Mouse (Mus musculus) limb, embryonic 10.5 days (tissue): ENCODE results near the gene Hagh. TPM values are rescaled to one million over a fixed set of nuclear protein-coding genes. Genes with fewer than 3 reads are reported as not detected.

Experiments
- DNase-seq: peaks from one replicate; pipeline ENCODE4 v3.0.0-alpha.2; 2017; ENCODE audit warnings: low spot score
- H3K27ac ChIP-seq: fragments of 300-500 bp; sonication (generic); 2 replicates; pipeline ENCODE4 v1.5.1; 2016; ENCODE audit warnings: mild to moderate bottlenecking
- H3K27me3 ChIP-seq: fragments of 300-500 bp; sonication (generic); 2 replicates; pipeline ENCODE4 v1.6.1; 2016; ENCODE audit warnings: low read depth, mild to moderate bottlenecking; ENCODE audit not compliant: poor library complexity, severe bottlenecking
- H3K36me3 ChIP-seq: fragments of 300-500 bp; sonication (generic); 2 replicates; pipeline ENCODE4 v1.6.1; 2016; ENCODE audit warnings: mild to moderate bottlenecking, moderate library complexity
- H3K4me1 ChIP-seq: fragments of 300-500 bp; sonication (generic); 2 replicates; pipeline ENCODE4 v1.6.1; 2016
- H3K4me3 ChIP-seq: fragments of 300-500 bp; sonication (generic); 2 replicates; pipeline ENCODE4 v1.5.1; 2016; ENCODE audit warnings: mild to moderate bottlenecking, moderate library complexity
- H3K9me3 ChIP-seq: fragments of 300-500 bp; sonication (generic); replicated peaks from 2 replicates; pipeline ENCODE4 v1.6.1; 2016; ENCODE audit warnings: mild to moderate bottlenecking
- WGBS: fragments of 180-500 bp; shearing (Covaris S2); methylation state at CpG from one replicate; pipeline ENCODE4 v1.1.7; 2016; 5-methylcytosine and 5-hydroxymethylcytosine counted together
- polyA plus RNA-seq: library from polyadenylated mRNA; unstranded; fragments of >200 nt; fragmentation: Nextera tagmentation; extraction: Ambion mirVana; gene quantifications from 2 replicates; pipeline ENCODE4 v1.2.1, GENCODE M21; 2016

Gene Hagh
- polyA plus RNA-seq, 1 experiment from 2014 or later, result 28.0 TPM

GRCm38 (mm10) chr17:24902671-24903474 is 62.9 kb downstream of the Hagh start:
- no peak for DNase-seq
- WGBS, result 68% methylated on average over 9 of the region's 9 CpGs

DNA sequence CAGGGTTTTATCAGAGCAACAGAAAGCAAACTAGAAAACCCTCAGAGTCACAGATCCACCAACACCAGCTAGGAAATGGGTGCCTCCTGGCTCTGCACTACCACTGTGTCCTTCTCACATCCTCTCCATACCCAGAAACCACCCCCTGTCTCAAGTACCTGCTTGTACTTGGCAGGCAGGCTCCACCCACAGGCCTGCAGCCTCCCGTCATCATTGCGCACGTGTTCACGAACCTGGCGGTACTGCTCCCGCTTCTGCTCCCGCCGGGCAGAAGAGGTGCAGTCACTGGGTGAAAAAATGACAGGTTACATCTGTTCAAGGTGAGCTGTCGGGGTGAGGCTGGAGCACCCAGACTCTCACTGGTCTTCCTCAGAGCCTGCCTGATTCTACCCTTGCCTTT is 63.8 kb downstream of the Hagh start:
- Histone ChIP-seq H3K9me3 (no peaks in the 10 kb centered on the region), H3K27me3 (no peaks in the 10 kb centered on the region), H3K4me3 (no peak overlapping the region), H3K36me3 (peaks cover 100% of the 10 kb centered on the region), H3K27ac (no peak overlapping the region), H3K4me1 (no peaks in the 10 kb centered on the region)
- WGBS, result 93% methylated on average over 9 of the region's 9 CpGs
- no peak for DNase-seq

More at GRCm38 (mm10) chr17:24902671-24903474, 62.9 kb downstream of the Hagh start:
- no peaks in the 10 kb centered on the region for H3K27me3 ChIP-seq
- no peaks in the 10 kb centered on the region for H3K9me3 ChIP-seq
- no peak overlapping the region for H3K4me3 ChIP-seq
- H3K4me1 ChIP-seq, result no peaks in the 10 kb centered on the region
- H3K36me3 ChIP-seq, result peaks cover 100% of the 10 kb centered on the region
- no peak overlapping the region for H3K27ac ChIP-seq

GRCm38 (mm10) chr17:24907591-24907990 is 67.6 kb downstream of the Hagh start:
- no peaks in the 10 kb centered on the region for H3K27me3 ChIP-seq
- 100% methylated on average over 2 of the region's 2 CpGs for WGBS
- no peak overlapping the region for H3K27ac ChIP-seq
- no peaks in the 10 kb centered on the region for H3K9me3 ChIP-seq
- H3K4me3 ChIP-seq, result no peak overlapping the region
- peaks cover 100% of the 10 kb centered on the region for H3K36me3 ChIP-seq
- H3K4me1 ChIP-seq, result no peaks in the 10 kb centered on the region
- DNase-seq, result no peak

- Histone ChIP-seq H3K36me3 (peaks cover 99% of the 10 kb centered on the region), H3K27me3 (no peaks in the 10 kb centered on the region), H3K27ac (no peak overlapping the region), H3K9me3 (no peaks in the 10 kb centered on the region), H3K4me1 (no peaks in the 10 kb centered on the region), H3K4me3 (no peak overlapping the region)
- no peak for DNase-seq
Observed at GRCm38 (mm10) chr17:24913984-24914383, 74.0 kb downstream of the Hagh start.

Other genes with a start within 250 kb of the Hagh start
- gene Tsc2, start 207.5 kb upstream of the Hagh start, polyA plus RNA-seq, result 63.2 and 79.5 TPM in 2 replicates
- 27.5 and 31.2 TPM in 2 replicates for gene Nthl1, start 207.5 kb upstream of the Hagh start, polyA plus RNA-seq
- 47.2 and 57.1 TPM in 2 replicates for gene Slc9a3r2, start 189.8 kb upstream of the Hagh start, polyA plus RNA-seq
- 0.88 and 1.1 TPM in 2 replicates for gene Npw, start 181.7 kb upstream of the Hagh start, polyA plus RNA-seq
- 34.5 and 36.7 TPM in 2 replicates for gene Zfp598, start 170.5 kb upstream of the Hagh start, polyA plus RNA-seq
- gene Syngr3, start 150.2 kb upstream of the Hagh start, polyA plus RNA-seq, result 5.2 and 7.0 TPM in 2 replicates
- 52.9 and 61.2 TPM in 2 replicates for gene Gfer, start 144.0 kb upstream of the Hagh start, polyA plus RNA-seq
- gene Noxo1, start 143.9 kb upstream of the Hagh start, polyA plus RNA-seq, result 0.59 and 2.3 TPM in 2 replicates
- gene Tbl3, start 132.5 kb upstream of the Hagh start, polyA plus RNA-seq, result 165 and 183 TPM in 2 replicates
- 0.21 and 0.38 TPM in 2 replicates for gene Rnf151, start 122.1 kb upstream of the Hagh start, polyA plus RNA-seq
- gene Rps2, start 122.0 kb upstream of the Hagh start, polyA plus RNA-seq, result 1,693 and 2,093 TPM in 2 replicates
- 202 and 204 TPM in 2 replicates for gene Ndufb10, start 115.7 kb upstream of the Hagh start, polyA plus RNA-seq
- gene Rpl3l, start 112.3 kb upstream of the Hagh start, polyA plus RNA-seq, result 0.15 TPM in 1 of 2 replicates, not detected in the other
- 19.9 and 23.6 TPM in 2 replicates for gene Msrb1, start 103.5 kb upstream of the Hagh start, polyA plus RNA-seq
- 3.2 and 4.2 TPM in 2 replicates for gene Hs3st6, start 87.2 kb upstream of the Hagh start, polyA plus RNA-seq
- not detected in 2 replicates for gene Meiob, start 35.9 kb upstream of the Hagh start, polyA plus RNA-seq
- 14.5 and 17.6 TPM in 2 replicates for gene Fahd1, start 10.2 kb downstream of the Hagh start, polyA plus RNA-seq
- 0.55 and 0.84 TPM in 2 replicates for gene Igfals, start 25.9 kb downstream of the Hagh start, polyA plus RNA-seq
- 72.7 and 79.7 TPM in 2 replicates for gene Nubp2, start 46.2 kb downstream of the Hagh start, polyA plus RNA-seq
- 48.0 and 50.8 TPM in 2 replicates for gene Spsb3, start 46.5 kb downstream of the Hagh start, polyA plus RNA-seq
- 22.1 and 30.6 TPM in 2 replicates for gene Eme2, start 54.9 kb downstream of the Hagh start, polyA plus RNA-seq
- gene Mrps34, start 55.0 kb downstream of the Hagh start, polyA plus RNA-seq, result 104 and 105 TPM in 2 replicates
- gene Nme3, start 56.4 kb downstream of the Hagh start, polyA plus RNA-seq, result 43.6 and 47.0 TPM in 2 replicates
- 32.1 and 39.3 TPM in 2 replicates for gene Mapk8ip3, start 96.8 kb downstream of the Hagh start, polyA plus RNA-seq
- gene Jpt2, start 120.5 kb downstream of the Hagh start, polyA plus RNA-seq, result 369 and 370 TPM in 2 replicates
- 10.4 and 10.8 TPM in 2 replicates for gene Cramp1l, start 175.6 kb downstream of the Hagh start, polyA plus RNA-seq
- 24.2 and 30.0 TPM in 2 replicates for gene Ift140, start 175.9 kb downstream of the Hagh start, polyA plus RNA-seq
- gene Tmem204, start 243.4 kb downstream of the Hagh start, polyA plus RNA-seq, result 11.3 and 15.3 TPM in 2 replicates